Mouse (Mus musculus) C2C12 (cell line): ENCODE results near the gene Hephl1. TPM values are rescaled to one million over a fixed set of nuclear protein-coding genes. Genes with fewer than 3 reads are reported as not detected.
A peak's percentile ranks its signal among the peaks of the same experiment; 100 is the strongest.
"Not testable (repeated sequence)": the region's sequence is repeated elsewhere in the genome, so short reads cannot be mapped to it uniquely, and the experiment has no call there.

ENCODE experiments used
- H3K27me3 ChIP-seq: one replicate; pipeline ENCODE4 v1.6.1; 2011; ENCODE audit not compliant: control insufficient read depth, insufficient read depth, insufficient read length
- H3K36me3 ChIP-seq: one replicate; pipeline ENCODE4 v1.6.1; 2011; ENCODE audit not compliant: control insufficient read depth, insufficient read depth
- H3K4me3 ChIP-seq: one replicate; pipeline ENCODE4 v1.5.1; 2011; ENCODE audit warnings: mild to moderate bottlenecking, control low read depth; ENCODE audit not compliant: poor library complexity, insufficient read depth, severe bottlenecking
- H3K79me2 ChIP-seq: one replicate; pipeline ENCODE4 v1.6.1; 2011; ENCODE audit not compliant: control insufficient read depth, insufficient read depth
- H3K79me3 ChIP-seq: one replicate; pipeline ENCODE4 v1.6.1; 2011; ENCODE audit warnings: low read depth, control low read depth
- H3ac ChIP-seq: one replicate; pipeline ENCODE3; 2011; ENCODE audit warnings: low read depth; ENCODE audit not compliant: control insufficient read depth, insufficient read length
- CEBPB ChIP-seq: IDR thresholded peaks from one replicate; pipeline ENCODE4 v1.6.1; 2011; ENCODE audit warnings: low read depth, mild to moderate bottlenecking, control low read depth, moderate library complexity
- CTCF ChIP-seq: IDR thresholded peaks from one replicate; pipeline ENCODE4 v1.5.1; 2011; ENCODE audit not compliant: control insufficient read depth, insufficient read depth, insufficient read length
- FOSL1 ChIP-seq: IDR thresholded peaks from one replicate; pipeline ENCODE4 v1.8.0; 2011; ENCODE audit warnings: mild to moderate bottlenecking, low read length; ENCODE audit not compliant: poor library complexity, insufficient read depth, severe bottlenecking
- MAX ChIP-seq: IDR thresholded peaks from one replicate; pipeline ENCODE4 v1.6.1; 2011; ENCODE audit warnings: mild to moderate bottlenecking, control low read depth
- MYOD1 ChIP-seq: IDR thresholded peaks from one replicate; pipeline ENCODE4 v1.6.1; 2011; ENCODE audit warnings: low read depth; ENCODE audit not compliant: control insufficient read depth, insufficient read length
- MYOG ChIP-seq: IDR thresholded peaks from one replicate; pipeline ENCODE4 v1.6.1; 2011; ENCODE audit not compliant: control insufficient read depth, insufficient read length; ENCODE audit errors: extremely low read depth
- USF1 ChIP-seq: IDR thresholded peaks from one replicate; pipeline ENCODE4 v1.6.1; 2011; ENCODE audit warnings: low read depth, mild to moderate bottlenecking, control low read depth, moderate library complexity
- polyA plus RNA-seq: library from polyadenylated mRNA; unstranded; fragments of >200 nt; fragmentation: generic; extraction: Trizol; gene quantifications from one replicate; pipeline ENCODE4 v1.2.1, GENCODE M21; 2012; ENCODE audit warnings: missing spikeins

The Hephl1 gene
- polyA plus RNA-seq, 1 experiment = 0.08 TPM

DNA sequence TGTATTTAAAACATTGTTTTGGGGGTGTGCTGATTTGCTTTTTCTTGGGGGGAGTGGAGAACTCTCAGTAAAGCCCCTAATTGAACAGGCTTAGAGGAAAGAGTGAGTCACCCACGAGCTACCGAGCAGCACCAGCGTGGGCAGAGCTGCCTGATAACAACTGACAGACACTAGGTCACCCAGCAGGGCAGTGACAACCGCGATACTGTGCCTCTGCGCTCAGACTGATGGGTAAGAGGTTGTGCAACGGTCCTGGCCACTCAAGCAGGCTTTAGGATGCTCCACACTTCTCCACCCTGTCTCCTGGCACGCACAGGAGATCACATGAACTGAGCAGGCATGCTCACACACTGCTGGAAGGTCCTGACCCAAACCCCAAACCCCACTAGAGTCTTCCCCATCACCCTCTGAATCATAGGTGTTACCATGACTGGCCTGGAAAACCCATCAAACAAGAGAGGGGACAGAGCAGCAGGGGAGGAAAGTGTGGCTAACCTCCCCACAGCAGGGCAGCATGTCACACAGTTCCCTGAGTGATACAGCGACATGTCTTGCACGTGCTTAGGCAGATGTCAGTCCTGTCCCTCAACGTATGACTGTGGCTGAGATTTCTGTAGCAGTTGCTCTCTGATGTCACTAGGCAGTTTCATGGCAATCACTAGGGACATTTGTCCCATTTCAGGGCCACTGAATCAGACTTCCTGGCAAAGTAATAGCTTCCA lies 8.2 kb downstream of the Hephl1 start:
- no peak overlapping the region for H3ac ChIP-seq
- no peaks in the 10 kb centered on the region for H3K27me3 ChIP-seq
- no peaks in the 10 kb centered on the region for H3K79me3 ChIP-seq
- TF ChIP-seq MYOG (no peak), CTCF (no peak), CEBPB (peak; percentile 87), MYOD1 (peak; percentile 19)
- no peaks in the 10 kb centered on the region for H3K36me3 ChIP-seq
- no peak overlapping the region for H3K4me3 ChIP-seq
- no peaks in the 10 kb centered on the region for H3K79me2 ChIP-seq

DNA sequence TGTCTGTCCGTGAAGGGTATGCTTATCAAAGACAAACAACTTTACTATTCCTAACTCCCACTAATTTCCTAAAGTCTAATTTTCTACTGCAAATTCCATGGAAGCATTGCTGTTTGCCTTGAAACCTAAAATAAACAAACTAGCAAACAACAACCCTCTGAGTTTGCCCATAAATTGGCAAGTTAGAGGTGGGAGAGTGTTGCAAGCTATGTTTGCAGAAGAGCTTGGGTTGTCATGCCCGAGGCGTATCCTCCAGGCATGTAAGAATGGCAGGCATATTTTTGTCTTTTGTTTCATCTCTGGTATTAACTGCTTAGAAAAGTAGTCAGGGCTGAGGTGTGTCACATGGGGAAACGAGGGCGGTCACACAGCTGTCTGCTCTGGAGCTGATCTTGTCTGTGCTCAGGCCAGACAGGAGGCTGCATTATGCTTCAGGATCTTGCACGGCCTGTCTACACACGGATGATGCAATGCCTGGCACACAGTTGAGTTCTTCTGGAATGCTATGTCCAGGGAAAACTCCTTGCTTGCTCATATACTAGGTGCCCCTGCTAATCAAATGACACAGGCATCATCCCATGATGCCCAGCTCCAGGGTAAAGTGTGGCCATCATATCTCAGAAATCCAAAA lies 10.3 kb downstream of the Hephl1 start:
- TF ChIP-seq USF1 (no peak), CTCF (no peak), MYOG (no peak), MAX (no peak), FOSL1 (no peak), MYOD1 (no peak), CEBPB (peak; percentile 57)

DNA sequence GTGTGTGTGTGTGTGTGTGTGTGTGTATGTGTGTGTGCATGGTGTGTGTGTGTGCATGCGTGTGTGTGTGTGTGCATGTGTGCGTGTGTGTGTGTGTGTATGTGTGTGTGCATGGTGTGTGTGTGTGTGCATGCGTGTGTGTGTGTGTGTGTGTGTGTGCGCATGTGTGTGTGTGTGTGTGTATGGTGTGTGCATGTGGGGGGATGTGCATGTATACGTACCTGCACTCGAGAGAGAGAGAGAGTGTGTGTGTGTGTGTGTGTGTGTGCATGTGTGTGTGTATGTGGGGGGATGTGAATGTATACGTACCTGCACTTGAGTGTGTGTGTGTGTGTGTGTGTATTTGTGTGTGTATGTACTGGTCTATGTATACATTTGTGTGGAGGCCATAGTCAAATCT lies 13.5 kb downstream of the Hephl1 start:
- not testable (repeated sequence) for H3K79me2 ChIP-seq, H3ac ChIP-seq, H3K36me3 ChIP-seq, H3K4me3 ChIP-seq, H3K79me3 ChIP-seq, H3K27me3 ChIP-seq

More for the DNA sequence above, 10.3 kb downstream of the Hephl1 start:
- H3ac ChIP-seq = no peak overlapping the region
- no peak overlapping the region for H3K4me3 ChIP-seq
- no peaks in the 10 kb centered on the region for H3K79me2 ChIP-seq
- H3K79me3 ChIP-seq = no peaks in the 10 kb centered on the region
- H3K36me3 ChIP-seq = no peaks in the 10 kb centered on the region
- H3K27me3 ChIP-seq = no peaks in the 10 kb centered on the region

DNA sequence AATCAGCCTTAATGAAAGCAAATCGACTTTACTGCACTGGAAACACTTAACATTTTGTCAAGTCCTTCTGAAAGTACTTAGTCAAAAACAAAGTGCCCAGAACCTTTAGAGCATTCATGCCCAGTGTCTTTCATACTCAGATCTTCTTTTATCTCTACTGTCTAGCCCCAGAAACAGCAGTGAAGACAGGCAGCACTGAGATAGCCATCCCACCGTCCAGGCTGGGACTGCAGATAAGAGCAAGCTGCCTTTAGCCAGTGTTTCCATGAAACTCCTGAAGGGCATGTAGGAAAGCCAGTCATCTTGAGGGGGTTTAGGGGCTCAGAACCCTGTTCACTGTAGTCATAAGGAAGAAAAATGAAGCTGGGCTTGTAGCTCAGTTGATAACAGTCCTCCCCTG lies 14.7 kb downstream of the Hephl1 start:
- Histone ChIP-seq H3K36me3 (no peaks in the 10 kb centered on the region), H3K27me3 (no peaks in the 10 kb centered on the region), H3ac (no peak overlapping the region), H3K79me3 (no peaks in the 10 kb centered on the region), H3K79me2 (no peaks in the 10 kb centered on the region), H3K4me3 (no peak overlapping the region)
- TF ChIP-seq FOSL1 = no peak
- TF ChIP-seq CEBPB = no peak
- TF ChIP-seq MYOG = no peak
- TF ChIP-seq MAX = no peak
- no peak for TF ChIP-seq MYOD1
- TF ChIP-seq USF1 = no peak
- TF ChIP-seq CTCF = no peak

DNA sequence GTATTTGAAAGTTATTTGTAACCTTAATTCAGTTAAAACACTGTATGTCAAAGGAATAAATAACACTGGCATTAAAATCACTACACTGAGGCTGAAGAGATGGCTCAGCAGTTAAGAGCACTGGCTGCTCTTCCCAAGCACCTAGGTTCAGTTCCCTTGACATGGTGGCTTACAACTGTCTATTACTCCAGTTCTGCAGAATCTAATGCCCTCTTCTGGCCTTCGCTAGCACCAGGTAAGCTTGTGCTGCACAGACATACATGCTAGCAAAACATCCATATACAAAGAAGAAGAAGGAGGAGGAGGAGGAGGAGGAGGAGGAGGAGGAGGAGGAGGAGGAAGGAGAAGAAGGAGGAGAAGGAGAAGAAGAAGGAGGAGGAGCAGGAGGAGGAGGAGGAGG lies 15.7 kb downstream of the Hephl1 start:
- no peaks in the 10 kb centered on the region for H3K79me3 ChIP-seq
- H3K4me3 ChIP-seq = no peak overlapping the region
- H3K36me3 ChIP-seq = no peaks in the 10 kb centered on the region
- no peak for TF ChIP-seq CTCF
- TF ChIP-seq MYOG = no peak
- TF ChIP-seq USF1 = no peak
- no peak for TF ChIP-seq CEBPB
- no peak for TF ChIP-seq MAX
- no peak for TF ChIP-seq MYOD1
- TF ChIP-seq FOSL1 = no peak
- no peaks in the 10 kb centered on the region for H3K27me3 ChIP-seq
- H3ac ChIP-seq = no peak overlapping the region
- H3K79me2 ChIP-seq = no peaks in the 10 kb centered on the region

DNA sequence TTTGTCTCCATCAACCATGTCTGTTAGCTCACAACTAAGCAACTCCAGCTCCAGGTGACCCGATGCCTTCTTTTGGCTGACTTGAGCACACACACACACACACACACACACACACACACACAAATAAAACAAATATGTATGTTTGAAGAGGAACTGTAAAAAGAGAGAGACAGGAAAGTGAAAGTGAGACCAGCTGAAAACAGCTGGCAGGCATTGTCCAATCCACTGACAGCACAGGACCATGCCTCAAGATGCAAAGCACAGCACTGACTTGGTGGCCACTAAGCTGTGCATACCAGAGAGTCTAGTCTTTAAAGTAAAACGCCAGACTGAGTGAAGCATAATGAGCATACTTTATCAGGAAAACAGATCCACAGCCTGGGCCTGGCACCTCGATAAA lies 16.7 kb downstream of the Hephl1 start:
- no peaks in the 10 kb centered on the region for H3K79me3 ChIP-seq
- TF ChIP-seq MYOG = no peak
- TF ChIP-seq CTCF = no peak
- TF ChIP-seq USF1 = no peak
- no peak for TF ChIP-seq CEBPB
- TF ChIP-seq MYOD1 = no peak
- no peak for TF ChIP-seq MAX
- TF ChIP-seq FOSL1 = no peak
- no peaks in the 10 kb centered on the region for H3K79me2 ChIP-seq
- H3ac ChIP-seq = no peak overlapping the region
- H3K4me3 ChIP-seq = no peak overlapping the region
- H3K27me3 ChIP-seq = no peaks in the 10 kb centered on the region
- no peaks in the 10 kb centered on the region for H3K36me3 ChIP-seq
